Mouse (Mus musculus): Measurements from ENCODE around the gene Itih1. TPM values are rescaled to one million over a fixed set of nuclear protein-coding genes. Genes with fewer than 3 reads are reported as not detected.

Itih1 gene
- 0.41 and 1.2 TPM in 2 replicates for polyA plus RNA-seq (2015; fragmentation: Nextera tagmentation; extraction: Ambion mirVana)

DNA sequence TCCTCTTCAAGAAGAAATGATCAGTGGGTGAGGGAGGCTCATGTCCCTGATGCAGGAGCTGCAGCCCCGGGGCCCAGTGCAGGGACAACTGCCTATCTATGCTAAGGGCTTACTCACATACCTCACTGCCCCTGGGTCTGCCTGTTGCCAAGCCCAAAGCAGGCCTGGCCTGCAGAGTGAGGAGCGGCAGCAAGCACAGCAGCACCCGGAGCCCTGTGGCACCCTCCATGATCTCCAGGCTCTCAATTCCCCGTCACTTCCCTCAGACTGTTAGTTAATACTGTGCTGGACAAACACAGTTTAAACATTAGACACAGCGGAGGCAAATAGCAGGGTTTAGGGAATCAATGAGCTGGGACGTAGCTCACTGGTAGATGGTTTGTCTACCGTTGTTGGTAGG, at the start of gene Itih1:
TSS of gene Itih1 (minus strand) at position 252 of the 400 bp plus-strand sequence.
- no peaks in the 10 kb centered on the region for H3K9me3 ChIP-seq
- no peaks in the 10 kb centered on the region for H3K36me3 ChIP-seq
- H3K4me1 ChIP-seq (replicated peaks) = no peaks in the 10 kb centered on the region
- no peak within 1 kb of the TSS for H3K9ac ChIP-seq
- H3K27ac ChIP-seq = no peak within 1 kb of the TSS
- 65% methylated on average over 7 of the region's 7 CpGs for WGBS
- no peak for ATAC-seq
- H3K4me2 ChIP-seq (replicated peaks) = no peak within 1 kb of the TSS
- no peak within 1 kb of the TSS for H3K4me3 ChIP-seq (replicated peaks)
- no peaks in the 10 kb centered on the region for H3K27me3 ChIP-seq (replicated peaks)

DNA sequence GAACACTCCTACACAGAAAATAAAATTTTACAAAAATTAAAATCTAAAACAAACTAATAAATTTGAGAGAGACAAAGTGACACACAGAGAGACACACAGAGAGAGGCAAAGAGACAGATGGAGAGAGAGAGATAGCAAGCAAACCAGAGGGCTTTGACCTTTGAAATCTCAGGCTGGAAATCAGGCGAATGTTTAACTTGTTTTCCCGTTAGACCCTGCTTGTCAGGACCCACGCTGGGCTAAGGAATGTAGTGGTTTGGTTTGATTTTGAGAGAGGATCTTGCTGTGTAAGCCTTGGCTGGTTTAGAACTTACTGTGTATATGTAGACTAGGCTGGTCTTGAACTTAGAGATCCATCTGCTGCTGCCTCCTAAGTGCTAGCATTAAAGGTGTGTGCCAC, 33.1 kb upstream of the Itih1 start:
- H3K4me3 ChIP-seq (replicated peaks) = no peak overlapping the region
- 58% methylated on average over 3 of the region's 3 CpGs for WGBS

DNA sequence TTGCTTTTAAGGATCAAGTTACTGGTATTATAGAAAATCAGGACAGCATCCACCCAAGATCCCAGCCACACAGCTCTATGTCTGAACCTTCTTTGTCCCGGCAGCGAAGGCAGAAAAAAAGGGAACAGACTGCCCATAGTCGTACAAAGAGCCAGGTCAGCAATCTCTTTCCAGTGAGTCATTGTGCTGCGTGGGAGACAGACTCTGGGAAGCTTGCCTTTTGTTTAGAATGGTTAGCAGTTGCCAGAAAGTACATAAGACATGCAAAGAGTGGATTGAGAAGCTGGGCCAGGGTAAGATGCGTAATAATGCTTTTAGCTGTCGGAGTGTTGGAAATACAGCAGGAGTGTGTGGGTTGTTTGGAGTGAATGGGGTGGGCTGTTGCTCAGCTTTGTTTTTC, 31.1 kb upstream of the Itih1 start:
- Histone ChIP-seq H3K9ac (no peak overlapping the region), H3K4me3 (replicated peaks) (no peak overlapping the region), H3K4me2 (replicated peaks) (no peak overlapping the region), H3K27ac (no peak overlapping the region), H3K36me3 (0 out of 2 replicates have a peak, but pooled peaks cover 4% of the 10 kb centered on the region), H3K9me3 (no peaks in the 10 kb centered on the region), H3K27me3 (replicated peaks) (no peaks in the 10 kb centered on the region), H3K4me1 (replicated peaks) (no peaks in the 10 kb centered on the region)
- 59% methylated on average over 6 of the region's 6 CpGs for whole genome bisulfite sequencing
- no peak for ATAC-seq

More for the DNA sequence above, 33.1 kb upstream of the Itih1 start:
- Histone ChIP-seq H3K27ac (no peak overlapping the region), H3K9me3 (no peaks in the 10 kb centered on the region), H3K9ac (no peak overlapping the region), H3K27me3 (replicated peaks) (no peaks in the 10 kb centered on the region), H3K4me2 (replicated peaks) (no peak overlapping the region), H3K36me3 (no peaks in the 10 kb centered on the region), H3K4me1 (replicated peaks) (no peaks in the 10 kb centered on the region)
- ATAC-seq = no peak

DNA sequence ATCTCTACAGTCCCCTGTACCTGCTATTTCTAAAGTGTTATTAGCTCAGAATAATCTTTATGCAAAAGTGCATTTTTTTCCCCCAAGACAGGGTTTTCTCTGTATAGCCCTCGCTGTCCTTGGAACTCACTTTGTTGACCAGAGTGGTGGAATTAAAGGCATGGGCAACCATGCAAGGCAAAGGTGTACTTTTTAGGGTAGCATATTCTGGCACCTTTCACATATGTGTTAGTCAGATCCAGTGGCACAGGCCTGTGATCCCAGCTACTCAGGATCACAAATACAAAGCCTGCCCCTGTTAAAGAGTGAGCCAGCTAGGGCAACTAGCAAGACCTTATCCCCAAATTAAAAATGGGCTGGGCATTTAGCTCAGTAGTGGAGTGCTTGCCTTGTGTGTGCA, 17.3 kb upstream of the Itih1 start:
- H3K4me3 ChIP-seq (replicated peaks) = no peak overlapping the region
- H3K4me2 ChIP-seq (replicated peaks) = no peak overlapping the region
- no peaks in the 10 kb centered on the region; the same call in 1 of the 2 replicates for H3K36me3 ChIP-seq
- ATAC-seq = no peak
- H3K27me3 ChIP-seq (replicated peaks) = no peaks in the 10 kb centered on the region
- no peak overlapping the region for H3K27ac ChIP-seq
- no peaks in the 10 kb centered on the region for H3K4me1 ChIP-seq (replicated peaks)
- 92% methylated on average over 1 of the region's 1 CpGs for WGBS
- no peak overlapping the region for H3K9ac ChIP-seq
- H3K9me3 ChIP-seq = no peaks in the 10 kb centered on the region

GRCm38 (mm10) chr14:30959031-30959430, 15.9 kb upstream of the Itih1 start:
- Histone ChIP-seq H3K9me3 (no peaks in the 10 kb centered on the region), H3K27me3 (replicated peaks) (no peaks in the 10 kb centered on the region), H3K9ac (no peak overlapping the region), H3K4me3 (replicated peaks) (no peak overlapping the region), H3K4me1 (replicated peaks) (no peaks in the 10 kb centered on the region), H3K36me3 (no peaks in the 10 kb centered on the region; the same call in 1 of the 2 replicates), H3K27ac (no peak overlapping the region), H3K4me2 (replicated peaks) (no peak overlapping the region)
- ATAC-seq = no peak
- WGBS = 94% methylated on average over 4 of the region's 4 CpGs

DNA sequence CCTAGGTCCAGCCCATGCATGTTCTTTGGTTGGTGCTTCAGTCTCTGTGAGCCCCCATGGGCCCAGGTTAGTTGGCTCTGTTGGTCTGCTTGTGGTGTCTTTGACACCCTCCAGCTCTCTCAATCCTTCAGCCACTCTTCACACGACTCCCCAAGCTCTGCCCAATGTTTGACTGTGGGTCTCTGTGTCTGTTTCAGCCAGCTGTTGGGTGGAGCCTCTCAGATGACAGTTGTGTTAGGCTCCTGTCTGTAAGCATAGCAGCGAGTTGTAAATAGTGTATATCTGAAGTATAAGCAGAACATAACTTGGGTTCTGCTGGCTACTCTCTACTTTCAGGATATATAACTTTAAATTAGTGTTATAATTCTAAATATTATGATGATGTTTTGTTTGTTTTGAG, 15.4 kb upstream of the Itih1 start:
- 70% methylated on average over 2 of the region's 2 CpGs for WGBS

GRCm38 (mm10) chr14:30951154-30951825, 8.2 kb upstream of the Itih1 start, which contains the start of gene Nek4:
Gene Nek4, plus strand, starts transcription at chr14:30951377.
- H3K27me3 ChIP-seq (replicated peaks) = no peaks in the 10 kb centered on the region
- under 1% methylated on average over 57 of the region's 57 CpGs for WGBS
- peak within 1 kb of the TSS; percentile 71 for H3K4me3 ChIP-seq (replicated peaks)
- ATAC-seq = peak; percentile 100
- no peaks in the 10 kb centered on the region for H3K9me3 ChIP-seq
- H3K27ac ChIP-seq = no peak within 1 kb of the TSS; the same call in 1 of the 2 replicates
- no peaks in the 10 kb centered on the region for H3K36me3 ChIP-seq
- 0 out of 2 replicates have a peak, but pooled peaks cover 2% of the 10 kb centered on the region for H3K4me1 ChIP-seq (replicated peaks)
- peak within 1 kb of the TSS; percentile 70 for H3K9ac ChIP-seq
- peak within 1 kb of the TSS; percentile 70 for H3K4me2 ChIP-seq (replicated peaks)

More for the DNA sequence above, 15.4 kb upstream of the Itih1 start:
- Histone ChIP-seq H3K4me1 (replicated peaks) (no peaks in the 10 kb centered on the region), H3K36me3 (no peaks in the 10 kb centered on the region; the same call in 1 of the 2 replicates), H3K9me3 (no peaks in the 10 kb centered on the region), H3K4me3 (replicated peaks) (no peak overlapping the region), H3K27ac (no peak overlapping the region), H3K4me2 (replicated peaks) (no peak overlapping the region), H3K27me3 (replicated peaks) (no peaks in the 10 kb centered on the region), H3K9ac (no peak overlapping the region)
- no peak for ATAC-seq

DNA sequence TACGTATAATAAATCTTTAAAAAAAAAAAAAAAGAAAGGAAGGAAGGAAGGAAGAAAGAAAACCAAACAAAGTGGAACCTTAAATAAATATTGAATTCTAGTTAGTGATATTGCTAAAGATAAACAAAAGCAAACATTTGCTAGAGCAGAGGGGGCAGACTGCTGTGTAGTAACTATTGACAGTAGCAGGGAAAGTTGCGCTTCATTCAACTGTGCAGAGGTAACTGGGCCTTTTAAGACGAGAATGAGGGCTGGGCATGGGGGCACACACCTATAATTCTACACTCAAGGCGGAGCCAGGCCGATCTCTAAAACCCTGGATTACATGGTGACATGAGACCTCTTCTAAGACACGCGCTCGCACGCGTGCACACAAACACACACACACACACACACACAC, 6.9 kb upstream of the Itih1 start:
- no peak overlapping the region for H3K9ac ChIP-seq
- no peak overlapping the region for H3K27ac ChIP-seq
- H3K36me3 ChIP-seq = no peaks in the 10 kb centered on the region
- no peak overlapping the region for H3K4me3 ChIP-seq (replicated peaks)
- H3K4me1 ChIP-seq (replicated peaks) = 0 out of 2 replicates have a peak, but pooled peaks cover 2% of the 10 kb centered on the region
- H3K27me3 ChIP-seq (replicated peaks) = no peaks in the 10 kb centered on the region
- no peaks in the 10 kb centered on the region for H3K9me3 ChIP-seq
- H3K4me2 ChIP-seq (replicated peaks) = no peak overlapping the region
- no peak for ATAC-seq
- whole genome bisulfite sequencing = 88% methylated on average over 10 of the region's 10 CpGs

DNA sequence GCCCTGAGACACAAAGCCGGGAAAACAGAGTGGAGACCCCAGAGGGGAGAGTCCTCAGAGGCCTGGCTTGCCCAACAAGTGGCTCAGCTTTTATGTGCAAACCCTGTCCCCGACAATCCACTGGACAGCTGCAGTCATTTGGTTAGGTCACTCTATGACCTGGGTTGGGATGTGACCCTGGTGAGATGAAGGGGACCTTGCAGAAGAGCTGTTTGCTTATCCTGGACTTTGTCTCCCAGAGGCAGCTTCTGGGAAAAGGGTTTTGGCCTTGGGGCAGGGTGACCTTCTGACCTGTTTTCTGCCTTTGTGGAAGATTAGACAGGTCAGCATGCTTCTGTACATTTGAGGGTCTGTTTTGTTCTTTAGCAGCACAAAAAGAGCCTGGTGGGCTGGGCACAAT, 1.7 kb upstream of the Itih1 start:
- Histone ChIP-seq H3K4me3 (replicated peaks) (no peak overlapping the region), H3K36me3 (no peaks in the 10 kb centered on the region), H3K9me3 (no peaks in the 10 kb centered on the region), H3K4me2 (replicated peaks) (no peak overlapping the region), H3K27me3 (replicated peaks) (no peaks in the 10 kb centered on the region), H3K27ac (no peak overlapping the region), H3K4me1 (replicated peaks) (no peaks in the 10 kb centered on the region), H3K9ac (no peak overlapping the region)
- peak; percentile 17; the same call in 1 of the 2 replicates for ATAC-seq
- 66% methylated on average over 2 of the region's 2 CpGs for WGBS

DNA sequence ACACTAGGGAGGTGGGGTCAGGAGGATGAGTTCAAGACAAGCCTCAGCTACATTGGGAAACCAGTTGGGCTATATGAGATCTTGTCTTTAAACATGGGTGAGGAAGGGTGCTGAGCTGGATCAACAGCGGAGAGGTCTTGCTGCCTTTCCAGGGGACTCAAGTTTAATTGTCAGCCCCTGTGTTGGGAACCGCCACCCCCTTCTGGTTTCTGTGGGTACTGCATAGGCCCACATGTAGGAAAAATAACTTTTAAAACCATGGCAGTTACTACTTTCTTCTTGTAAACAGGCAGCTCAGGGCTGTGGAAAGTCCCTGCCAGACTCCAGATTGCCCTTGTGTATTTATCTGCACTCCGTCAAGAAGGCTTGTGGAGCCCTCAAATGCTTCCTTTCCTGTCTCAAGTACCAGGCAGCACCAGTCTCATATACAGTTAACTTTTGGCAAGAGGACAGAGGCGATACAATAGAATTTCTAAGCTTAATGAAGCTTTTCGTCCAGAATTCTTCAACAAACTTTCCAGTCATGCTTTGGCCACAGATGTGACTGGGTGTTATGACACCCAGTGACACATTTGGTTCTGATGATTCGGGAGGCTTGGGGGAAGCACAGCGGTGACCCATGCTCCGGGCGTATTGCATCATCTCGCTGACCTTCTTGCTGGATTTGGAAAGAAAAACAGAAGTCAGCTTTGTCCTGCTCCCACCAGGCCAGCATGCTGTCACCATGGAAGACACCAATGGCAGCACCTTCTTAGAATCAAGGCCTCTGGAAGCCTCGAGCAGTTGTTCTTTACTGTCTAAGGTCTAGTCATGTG, 978 bp upstream of the Itih1 start:
- WGBS = 63% methylated on average over 11 of the region's 11 CpGs
- Histone ChIP-seq H3K36me3 (no peaks in the 10 kb centered on the region), H3K27me3 (replicated peaks) (no peaks in the 10 kb centered on the region), H3K4me3 (replicated peaks) (no peak overlapping the region), H3K9ac (no peak overlapping the region), H3K27ac (no peak overlapping the region), H3K9me3 (no peaks in the 10 kb centered on the region), H3K4me1 (replicated peaks) (no peaks in the 10 kb centered on the region), H3K4me2 (replicated peaks) (no peak overlapping the region)
- peak; percentile 41; the same call in 1 of the 2 replicates for ATAC-seq

- H3K4me3 ChIP-seq (replicated peaks) = no peak overlapping the region
- WGBS = 85% methylated on average over 4 of the region's 4 CpGs
- no peaks in the 10 kb centered on the region for H3K27me3 ChIP-seq (replicated peaks)
- H3K9me3 ChIP-seq = no peaks in the 10 kb centered on the region
- no peak for ATAC-seq
- no peak overlapping the region for H3K9ac ChIP-seq
- no peaks in the 10 kb centered on the region for H3K4me1 ChIP-seq (replicated peaks)
- H3K36me3 ChIP-seq = no peaks in the 10 kb centered on the region
- no peak overlapping the region for H3K27ac ChIP-seq
- no peak overlapping the region for H3K4me2 ChIP-seq (replicated peaks)
Measured at GRCm38 (mm10) chr14:30942254-30942653, 835 bp downstream of the Itih1 start.

- H3K36me3 ChIP-seq = no peaks in the 10 kb centered on the region
Measured at GRCm38 (mm10) chr14:30933351-30933750, 9.7 kb downstream of the Itih1 start.

More at GRCm38 (mm10) chr14:30933351-30933750, 9.7 kb downstream of the Itih1 start:
- 82% methylated on average over 9 of the region's 9 CpGs for WGBS
- Histone ChIP-seq H3K4me3 (replicated peaks) (no peak overlapping the region), H3K4me2 (replicated peaks) (no peak overlapping the region), H3K27ac (no peak overlapping the region), H3K9ac (no peak overlapping the region), H3K4me1 (replicated peaks) (no peaks in the 10 kb centered on the region), H3K9me3 (no peaks in the 10 kb centered on the region), H3K27me3 (replicated peaks) (no peaks in the 10 kb centered on the region)
- no peak for ATAC-seq
